Mouse (Mus musculus) neural tube, embryonic 11.5 days (tissue): ENCODE results near the gene Bcat1. TPM values are rescaled to one million over a fixed set of nuclear protein-coding genes. Genes with fewer than 3 reads are reported as not detected.
"Not testable (repeated sequence)": the region's sequence is repeated elsewhere in the genome, so short reads cannot be mapped to it uniquely, and the experiment has no call there.

Source experiments
- ATAC-seq: fragments of 200-750 bp; cut with Nextera tagmentation; 2 replicates; pipeline ENCODE4 v1.8.0; 2017; ENCODE audit warnings: moderate number of reproducible peaks, mild to moderate bottlenecking, moderate TSS enrichment, moderate library complexity; ENCODE audit not compliant: insufficient read depth, low FRiP score, low TSS enrichment
- DNase-seq: peaks from one replicate; pipeline ENCODE4 v3.0.0-alpha.2; 2015; ENCODE audit warnings: low spot score
- H3K27ac ChIP-seq: fragments of 300-500 bp; sonication (generic); 2 replicates; pipeline ENCODE4 v1.5.1; 2014; ENCODE audit warnings: low read depth, mild to moderate bottlenecking, low read length
- H3K27me3 ChIP-seq: fragments of 300-500 bp; sonication (generic); 2 replicates; pipeline ENCODE4 v1.6.1; 2014; ENCODE audit warnings: mild to moderate bottlenecking, low read length, mixed read lengths; ENCODE audit not compliant: control insufficient read depth, insufficient read depth
- H3K36me3 ChIP-seq: fragments of 300-500 bp; sonication (generic); 2 replicates; pipeline ENCODE4 v1.6.1; 2014; ENCODE audit warnings: mild to moderate bottlenecking, low read length, moderate library complexity, mixed read lengths; ENCODE audit not compliant: control insufficient read depth, insufficient read depth
- H3K4me1 ChIP-seq: fragments of 300-500 bp; sonication (generic); 2 replicates; pipeline ENCODE4 v1.6.1; 2014; ENCODE audit warnings: low read length, mixed read lengths; ENCODE audit not compliant: control insufficient read depth, insufficient read depth
- H3K4me2 ChIP-seq: fragments of 300-500 bp; sonication (generic); 2 replicates; pipeline ENCODE4 v1.6.1; 2014; ENCODE audit warnings: low read depth, mild to moderate bottlenecking, moderate library complexity
- H3K4me3 ChIP-seq: fragments of 300-500 bp; sonication (generic); 2 replicates; pipeline ENCODE4 v1.5.1; 2014; ENCODE audit warnings: low read depth, low read length
- H3K9ac ChIP-seq: fragments of 300-500 bp; sonication (generic); 2 replicates; pipeline ENCODE4 v1.6.1; 2014; ENCODE audit warnings: mild to moderate bottlenecking, low read length
- H3K9me3 ChIP-seq: fragments of 300-500 bp; sonication (generic); 2 replicates; pipeline ENCODE4 v1.6.1; 2016; ENCODE audit warnings: low read length; ENCODE audit not compliant: control insufficient read depth
- WGBS: fragments of 180-500 bp; shearing (Covaris S2); extraction: QIAGEN DNeasy Blood & Tissue Kit; methylation state at CpG from one replicate; pipeline ENCODE4 v1.1.7; 2014; 5-methylcytosine and 5-hydroxymethylcytosine counted together
- polyA plus RNA-seq: library from polyadenylated mRNA; unstranded; fragments of >200 nt; fragmentation: Nextera tagmentation; extraction: Ambion mirVana; gene quantifications from 2 replicates; pipeline ENCODE4 v1.2.1, GENCODE M21; 2014

Gene Bcat1
- polyA plus RNA-seq, 1 experiment from 2014 or later = 114 TPM

DNA sequence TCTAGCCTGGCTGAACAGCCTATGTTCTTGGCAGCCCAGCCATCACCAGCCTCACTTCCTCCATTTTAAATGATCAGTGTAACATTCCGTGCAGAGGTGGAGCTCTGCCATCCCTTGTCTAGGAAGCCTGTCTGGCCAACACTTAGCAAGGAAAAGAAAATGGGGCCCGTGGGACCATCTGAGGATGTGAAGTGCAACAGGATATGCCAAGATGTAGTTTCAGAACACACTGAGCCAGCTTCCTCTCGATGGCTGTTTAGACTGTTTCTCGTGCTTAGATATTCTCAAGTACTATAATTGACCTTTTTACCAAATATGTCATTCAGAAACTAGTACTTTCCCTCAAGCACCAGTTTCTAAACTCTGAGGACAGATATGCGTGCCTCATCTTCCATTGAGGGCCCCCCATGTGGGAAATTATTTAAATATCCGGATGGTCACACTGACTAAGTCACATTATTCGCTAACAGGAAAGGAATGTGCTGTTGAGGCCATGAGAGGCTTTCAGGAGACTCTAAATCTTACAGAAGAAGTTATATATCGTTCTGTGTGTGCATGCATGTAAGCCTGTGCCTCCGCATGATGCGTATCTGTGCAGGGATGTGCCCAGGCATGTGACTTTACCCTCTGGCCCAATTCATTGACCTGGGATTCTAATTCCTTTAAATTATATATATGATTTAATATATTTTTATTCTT is 28.4 kb upstream of the Bcat1 start:
- WGBS = 79% methylated on average over 10 of the region's 10 CpGs

DNA sequence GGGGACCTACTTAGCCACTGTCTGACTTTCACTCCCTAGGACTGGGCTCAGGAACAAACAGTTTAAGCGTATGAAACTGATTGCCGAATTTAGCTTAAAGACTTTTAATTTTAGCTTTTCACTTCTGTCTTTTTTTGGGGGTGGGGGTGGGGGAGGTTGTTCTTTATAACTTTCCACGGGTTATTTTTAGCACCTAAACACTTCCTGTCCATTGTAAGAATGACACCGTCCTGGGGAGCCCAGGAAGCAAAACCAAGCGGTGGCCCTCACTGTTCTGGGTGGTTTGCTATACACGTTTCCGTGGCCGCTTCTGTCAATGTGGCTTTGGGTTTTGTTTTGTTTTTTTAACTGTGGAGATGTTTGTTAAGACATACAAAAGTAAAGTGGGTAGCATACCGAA is 24.9 kb upstream of the Bcat1 start:
- 76% methylated on average over 9 of the region's 9 CpGs for WGBS
- no peaks in the 10 kb centered on the region for H3K4me1 ChIP-seq
- H3K27me3 ChIP-seq = no peaks in the 10 kb centered on the region
- no peaks in the 10 kb centered on the region for H3K36me3 ChIP-seq
- no peak overlapping the region for H3K4me2 ChIP-seq
- H3K27ac ChIP-seq = no peak overlapping the region
- no peak overlapping the region for H3K9ac ChIP-seq
- ATAC-seq = no peak
- H3K4me3 ChIP-seq = no peak overlapping the region
- DNase-seq = no peak
- no peaks in the 10 kb centered on the region for H3K9me3 ChIP-seq

More for the DNA sequence above, 28.4 kb upstream of the Bcat1 start:
- no peak overlapping the region for H3K4me3 ChIP-seq
- DNase-seq = peak; percentile 33
- H3K36me3 ChIP-seq = no peaks in the 10 kb centered on the region
- no peaks in the 10 kb centered on the region for H3K9me3 ChIP-seq
- ATAC-seq = no peak
- H3K4me2 ChIP-seq = no peak overlapping the region
- no peak overlapping the region for H3K27ac ChIP-seq
- H3K4me1 ChIP-seq = no peaks in the 10 kb centered on the region
- H3K27me3 ChIP-seq = no peaks in the 10 kb centered on the region
- no peak overlapping the region for H3K9ac ChIP-seq

DNA sequence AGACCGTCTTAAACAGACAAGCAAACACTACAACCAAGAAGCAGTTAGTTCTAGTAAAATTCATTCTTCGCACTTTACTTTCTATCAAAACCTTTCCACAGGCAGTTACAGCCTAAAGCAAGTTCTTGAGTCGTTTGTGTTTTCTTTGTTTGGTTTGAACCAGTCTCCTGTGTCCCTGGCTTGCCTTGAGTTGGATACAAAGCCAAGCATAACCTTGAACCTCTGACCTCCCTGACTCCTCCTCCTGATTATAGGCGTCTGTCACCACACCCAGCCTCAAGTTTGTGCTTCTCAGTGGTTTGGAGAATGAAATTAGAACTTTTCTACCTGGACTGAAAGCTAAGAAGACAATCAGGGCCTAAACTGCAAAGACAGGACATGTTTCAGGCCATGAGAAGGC is 18.4 kb upstream of the Bcat1 start:
- Histone ChIP-seq H3K4me1 (no peaks in the 10 kb centered on the region), H3K36me3 (no peaks in the 10 kb centered on the region), H3K27me3 (no peaks in the 10 kb centered on the region), H3K4me2 (no peak overlapping the region), H3K4me3 (no peak overlapping the region), H3K27ac (no peak overlapping the region), H3K9me3 (no peaks in the 10 kb centered on the region), H3K9ac (no peak overlapping the region)
- 81% methylated on average over 4 of the region's 4 CpGs for WGBS
- DNase-seq (no peak), ATAC-seq (no peak)

DNA sequence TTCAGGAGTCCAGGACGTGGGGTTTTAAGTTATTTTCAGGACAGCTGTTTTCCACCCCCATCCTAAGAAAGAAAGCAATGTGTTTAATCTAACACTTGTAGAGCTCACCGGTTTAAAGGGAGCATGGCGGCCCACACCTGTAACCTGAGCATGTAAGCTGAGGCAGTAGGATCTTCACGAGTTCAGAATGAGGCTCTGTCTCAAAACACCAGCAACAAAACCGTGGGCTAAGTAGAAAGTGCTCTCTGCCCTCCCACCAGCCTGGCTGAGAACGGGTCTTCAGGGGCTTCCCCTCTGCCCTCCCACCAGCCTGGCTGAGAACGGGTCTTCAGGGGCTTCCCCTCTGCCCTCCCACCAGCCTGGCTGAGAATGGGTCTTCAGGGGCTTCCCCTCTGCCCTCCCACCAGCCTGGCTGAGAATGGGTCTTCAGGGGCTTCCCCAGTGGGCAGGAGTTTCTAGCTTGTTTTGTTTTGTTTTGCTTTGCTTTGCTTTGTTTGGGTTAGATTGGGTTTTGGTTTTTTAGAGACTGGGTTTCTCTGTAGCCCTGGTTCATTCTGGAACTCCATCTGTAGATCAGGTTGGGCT is 17.1 kb upstream of the Bcat1 start:
- not testable (repeated sequence) for H3K4me1 ChIP-seq, H3K9ac ChIP-seq
- 64% methylated on average over 7 of the region's 7 CpGs for WGBS

DNA sequence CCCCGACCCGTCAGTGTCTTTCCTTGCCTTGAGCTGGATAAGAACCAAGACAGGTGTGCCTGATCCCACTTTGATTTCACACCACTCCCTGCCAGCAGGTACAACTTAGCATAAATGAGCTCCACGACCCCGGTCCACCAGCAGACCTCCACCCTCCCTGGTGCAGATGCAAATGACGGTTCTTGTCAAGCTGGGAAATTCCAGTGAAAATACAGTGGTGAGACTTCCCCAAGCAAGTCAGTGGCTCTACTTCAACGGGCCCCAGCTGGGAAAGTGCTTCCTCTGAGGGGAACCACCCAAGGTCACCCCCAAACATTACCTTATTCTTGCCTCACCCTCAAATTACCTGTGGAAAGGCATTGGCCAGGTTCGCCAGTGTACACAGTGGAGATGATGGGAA is 16.0 kb upstream of the Bcat1 start:
- 82% methylated on average over 7 of the region's 7 CpGs for WGBS
- H3K4me3 ChIP-seq = no peak overlapping the region

More for the DNA sequence above, 17.1 kb upstream of the Bcat1 start:
- not testable (repeated sequence) for H3K9me3 ChIP-seq, H3K27ac ChIP-seq, H3K4me2 ChIP-seq, H3K36me3 ChIP-seq, DNase-seq, H3K4me3 ChIP-seq, H3K27me3 ChIP-seq, ATAC-seq

DNA sequence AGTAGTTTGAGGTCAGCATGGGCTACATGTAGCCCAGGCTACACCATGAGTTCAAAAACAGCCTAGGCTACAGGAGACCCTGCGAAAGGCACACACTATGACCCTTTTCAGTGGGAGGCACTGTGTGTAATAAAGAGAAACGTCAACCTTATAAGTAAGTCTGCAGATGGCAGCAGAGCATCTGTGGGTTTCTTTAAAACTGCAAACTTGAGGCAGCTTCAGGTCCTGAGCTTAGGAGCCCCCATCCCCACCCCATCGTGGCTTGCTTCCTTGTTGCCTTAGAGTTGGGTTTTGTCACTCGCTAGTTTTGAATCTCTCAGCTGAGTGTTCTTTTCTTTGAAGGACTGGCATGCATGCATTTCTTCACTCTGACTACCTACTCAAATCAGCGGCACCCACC is 14.9 kb upstream of the Bcat1 start:
- Histone ChIP-seq H3K4me3 (no peak overlapping the region), H3K9me3 (no peaks in the 10 kb centered on the region), H3K4me2 (no peak overlapping the region), H3K36me3 (no peaks in the 10 kb centered on the region), H3K27ac (no peak overlapping the region), H3K27me3 (no peaks in the 10 kb centered on the region), H3K9ac (no peak overlapping the region), H3K4me1 (no peaks in the 10 kb centered on the region)
- DNase-seq (no peak), ATAC-seq (no peak)
- 71% methylated on average over 5 of the region's 5 CpGs for WGBS

More for the DNA sequence above, 16.0 kb upstream of the Bcat1 start:
- H3K9me3 ChIP-seq = no peaks in the 10 kb centered on the region
- no peaks in the 10 kb centered on the region for H3K36me3 ChIP-seq
- H3K27me3 ChIP-seq = no peaks in the 10 kb centered on the region
- DNase-seq = no peak
- no peak for ATAC-seq
- no peak overlapping the region for H3K9ac ChIP-seq
- H3K4me1 ChIP-seq = no peaks in the 10 kb centered on the region
- H3K27ac ChIP-seq = no peak overlapping the region
- no peak overlapping the region for H3K4me2 ChIP-seq

DNA sequence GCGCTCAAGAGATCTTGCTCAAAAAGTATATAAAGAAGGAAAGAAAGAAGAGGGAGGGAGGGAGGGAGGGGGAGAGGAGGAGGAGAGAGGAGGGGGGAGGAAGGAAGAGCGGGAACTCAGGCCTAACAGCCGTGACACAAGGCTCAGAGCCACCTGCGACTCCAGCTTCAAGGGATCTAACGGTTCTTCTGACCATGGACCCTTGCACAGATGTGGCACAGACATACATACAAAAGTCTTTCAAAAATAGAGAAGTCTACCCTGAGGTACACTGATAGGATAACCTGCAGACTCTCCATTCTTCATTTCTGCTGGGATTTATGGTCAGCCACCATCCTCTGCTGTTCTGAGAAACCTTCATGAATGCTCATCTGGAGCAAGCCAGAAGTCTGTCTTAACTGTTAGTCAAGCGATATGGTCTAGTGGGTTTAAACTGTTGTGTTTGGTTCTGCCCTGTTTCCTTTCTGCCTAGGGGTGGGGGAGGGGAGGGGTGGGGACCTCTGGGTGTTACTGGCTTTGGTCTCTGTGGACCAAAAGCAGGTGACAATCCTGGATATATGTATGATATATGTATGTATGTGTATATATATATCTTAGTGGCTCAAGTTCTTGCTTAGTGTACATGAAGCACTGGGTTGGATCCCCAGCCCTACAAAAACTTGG is 14.3 kb upstream of the Bcat1 start:
- Histone ChIP-seq H3K4me1 (no peaks in the 10 kb centered on the region), H3K9ac (no peak overlapping the region), H3K9me3 (no peaks in the 10 kb centered on the region), H3K4me3 (no peak overlapping the region), H3K36me3 (no peaks in the 10 kb centered on the region), H3K4me2 (no peak overlapping the region), H3K27me3 (no peaks in the 10 kb centered on the region), H3K27ac (no peak overlapping the region)
- 68% methylated on average over 6 of the region's 6 CpGs for WGBS
- ATAC-seq (no peak), DNase-seq (no peak)

DNA sequence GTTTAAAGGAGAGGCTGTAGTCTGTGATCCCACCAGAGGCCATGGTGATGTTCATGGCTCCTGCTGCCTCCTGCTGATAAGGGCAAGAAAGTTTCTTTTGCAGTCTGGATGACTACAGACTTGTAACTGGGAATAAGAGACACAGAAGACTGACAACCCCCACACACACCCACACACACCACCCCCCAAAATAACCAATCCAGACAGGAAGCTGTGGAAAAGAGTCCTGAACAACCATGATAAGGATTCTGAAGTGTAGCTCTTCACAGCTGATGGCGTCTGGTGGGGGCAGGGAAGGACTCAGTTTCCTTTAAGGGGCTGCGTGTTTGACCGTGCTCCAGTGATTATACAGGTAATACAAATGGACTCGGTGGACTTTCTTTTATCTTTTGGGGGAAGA is 13.4 kb upstream of the Bcat1 start:
- no peak overlapping the region for H3K9ac ChIP-seq
- no peaks in the 10 kb centered on the region for H3K27me3 ChIP-seq
- H3K4me2 ChIP-seq = no peak overlapping the region
- DNase-seq = no peak
- H3K4me3 ChIP-seq = no peak overlapping the region
- no peak for ATAC-seq
- WGBS = 86% methylated on average over 4 of the region's 4 CpGs
- H3K27ac ChIP-seq = no peak overlapping the region
- H3K4me1 ChIP-seq = no peaks in the 10 kb centered on the region
- H3K36me3 ChIP-seq = no peaks in the 10 kb centered on the region
- H3K9me3 ChIP-seq = no peaks in the 10 kb centered on the region
